Mouse (Mus musculus) right cerebral cortex, adult 2 months (tissue): ENCODE measurements around the gene C5ar1.
A peak's percentile ranks its signal among the peaks of the same experiment; 100 is the strongest.
"Not testable (repeated sequence)": the region's sequence is repeated elsewhere in the genome, so short reads cannot be mapped to it uniquely, and the experiment has no call there.

Source experiments
- DNase-seq, 2 experiments: peaks; one replicate each; pipeline ENCODE4 v3.0.0; 2021 to 2022; ENCODE audit warnings: low spot score in 2 of 2

C5ar1 gene

GRCm38 (mm10) chr7:16274922-16275890 is 15.9 kb upstream of the C5ar1 start:
- DNase-seq = no peak

DNA sequence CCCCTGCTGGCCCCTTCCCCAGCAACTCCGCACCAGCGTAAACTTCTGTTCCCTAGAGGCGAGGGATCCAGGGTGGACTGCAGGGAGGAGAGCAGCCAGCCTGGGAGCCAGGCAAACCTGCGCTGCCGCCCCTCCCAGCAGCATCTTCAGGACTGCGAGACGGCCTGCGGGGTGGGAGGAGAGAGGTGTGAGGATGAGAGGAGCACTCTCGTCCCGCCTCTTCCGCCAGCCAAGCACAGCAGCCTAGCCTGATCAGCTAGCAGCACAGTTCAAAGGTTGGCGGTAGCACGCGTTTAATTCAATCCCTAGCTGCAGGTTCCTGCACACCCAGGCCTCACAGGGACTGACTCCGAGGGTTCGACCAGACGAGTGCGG is 14.4 kb upstream of the C5ar1 start:
- peak; percentile 62 to 74 for DNase-seq

DNA sequence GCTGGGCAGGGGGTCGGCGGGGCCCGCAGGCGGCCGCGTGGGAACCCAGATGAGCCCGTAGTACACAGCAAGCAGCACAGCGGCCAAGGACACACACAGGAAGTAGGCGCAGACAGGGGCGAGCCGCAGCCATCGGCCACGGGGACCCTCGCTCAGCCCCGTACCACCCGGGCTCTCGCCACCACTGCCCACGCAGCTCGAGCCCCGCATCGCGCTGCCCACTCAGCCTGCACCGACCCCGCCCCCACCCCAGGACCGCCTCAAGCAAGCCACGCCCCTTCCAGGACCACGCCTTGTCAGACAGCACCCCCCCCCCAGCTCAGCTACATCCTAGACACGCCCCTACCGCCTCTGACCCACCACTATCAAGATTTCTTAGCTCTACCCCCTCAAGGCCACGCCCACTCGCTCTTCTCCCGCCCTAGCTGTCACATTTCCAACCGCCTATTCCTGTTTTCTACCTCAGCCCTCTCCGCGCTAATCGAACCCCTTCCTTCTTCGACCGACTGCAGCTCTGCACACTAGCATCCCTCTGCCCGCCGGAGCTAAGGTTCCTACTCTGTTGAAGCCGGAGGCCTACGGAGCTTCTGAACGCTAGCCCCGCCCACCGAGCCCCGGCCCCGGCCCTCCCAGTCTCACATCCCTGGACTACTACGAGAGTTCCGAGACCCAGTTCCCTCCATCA is 13.9 kb upstream of the C5ar1 start, which contains the start of gene Inafm1:
Inafm1 (minus strand) TSS at position 537 of the 685 bp plus-strand sequence.
- DNase-seq = peak; percentile 77

DNA sequence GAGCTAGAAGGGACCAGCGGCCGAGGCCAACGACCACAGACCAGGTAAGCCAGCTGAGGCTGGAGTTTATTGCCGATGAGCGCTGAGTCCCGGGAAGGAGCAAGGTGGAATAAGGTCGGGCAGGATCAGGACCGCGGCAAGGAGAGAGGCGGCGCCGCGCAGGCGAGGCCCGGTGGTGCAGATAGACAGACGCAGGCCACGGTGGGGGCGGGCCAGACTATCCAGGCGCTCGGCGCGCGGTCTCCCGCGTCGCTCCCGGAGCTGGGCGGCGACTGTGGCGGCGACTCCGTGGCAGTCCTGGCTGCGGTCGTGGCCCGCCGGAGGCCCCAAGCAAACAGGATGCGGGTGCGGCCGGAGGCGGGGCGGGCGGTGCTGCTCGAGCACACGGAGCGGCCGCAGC is 13.3 kb upstream of the C5ar1 start:
- peak; percentile 66 to 77 for DNase-seq

DNA sequence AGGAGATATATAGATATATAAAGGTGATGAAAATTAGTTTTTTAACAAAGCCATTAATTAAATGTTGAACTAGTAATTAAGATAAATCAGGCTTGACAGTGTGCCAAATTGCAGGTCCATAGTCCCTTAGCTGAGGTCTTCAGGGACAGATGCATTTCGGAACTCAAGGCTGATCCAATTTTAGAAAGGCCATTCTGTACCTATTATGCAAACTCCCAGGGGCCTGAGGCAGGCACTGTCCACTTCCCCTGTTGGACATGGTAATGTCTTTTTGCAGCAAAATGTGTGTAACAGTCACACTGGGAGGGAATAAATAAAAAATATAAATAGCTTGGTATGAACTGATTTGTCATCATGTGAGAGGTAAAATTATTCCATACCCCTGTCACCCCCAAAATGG is 11.8 kb upstream of the C5ar1 start:
- no peak for DNase-seq

- DNase-seq = not testable (repeated sequence)
Measured at GRCm38 (mm10) chr7:16266593-16266992, 7.3 kb upstream of the C5ar1 start.

- DNase-seq = no peak
Measured at GRCm38 (mm10) chr7:16265856-16266255, 6.5 kb upstream of the C5ar1 start.

DNA sequence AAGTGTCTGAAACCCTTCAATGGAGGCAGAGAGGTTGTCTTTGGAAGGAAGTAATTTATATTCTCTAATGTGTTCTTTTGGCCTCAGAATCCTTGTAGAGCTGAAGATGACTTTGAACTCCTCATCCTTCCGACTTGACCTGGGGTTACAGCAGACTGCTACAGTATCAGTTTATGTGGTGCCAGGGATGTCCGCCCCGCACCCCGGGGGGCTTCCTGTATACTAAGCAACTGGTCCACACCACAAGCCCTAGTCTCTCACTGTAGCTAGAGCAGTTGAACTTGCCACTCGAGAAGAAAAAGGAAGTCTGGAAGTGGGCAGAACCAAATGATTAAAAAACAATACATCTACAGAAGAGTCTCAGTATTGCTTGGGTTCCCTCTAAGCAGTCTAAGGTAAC is 4.5 kb upstream of the C5ar1 start:
- no peak for DNase-seq

DNA sequence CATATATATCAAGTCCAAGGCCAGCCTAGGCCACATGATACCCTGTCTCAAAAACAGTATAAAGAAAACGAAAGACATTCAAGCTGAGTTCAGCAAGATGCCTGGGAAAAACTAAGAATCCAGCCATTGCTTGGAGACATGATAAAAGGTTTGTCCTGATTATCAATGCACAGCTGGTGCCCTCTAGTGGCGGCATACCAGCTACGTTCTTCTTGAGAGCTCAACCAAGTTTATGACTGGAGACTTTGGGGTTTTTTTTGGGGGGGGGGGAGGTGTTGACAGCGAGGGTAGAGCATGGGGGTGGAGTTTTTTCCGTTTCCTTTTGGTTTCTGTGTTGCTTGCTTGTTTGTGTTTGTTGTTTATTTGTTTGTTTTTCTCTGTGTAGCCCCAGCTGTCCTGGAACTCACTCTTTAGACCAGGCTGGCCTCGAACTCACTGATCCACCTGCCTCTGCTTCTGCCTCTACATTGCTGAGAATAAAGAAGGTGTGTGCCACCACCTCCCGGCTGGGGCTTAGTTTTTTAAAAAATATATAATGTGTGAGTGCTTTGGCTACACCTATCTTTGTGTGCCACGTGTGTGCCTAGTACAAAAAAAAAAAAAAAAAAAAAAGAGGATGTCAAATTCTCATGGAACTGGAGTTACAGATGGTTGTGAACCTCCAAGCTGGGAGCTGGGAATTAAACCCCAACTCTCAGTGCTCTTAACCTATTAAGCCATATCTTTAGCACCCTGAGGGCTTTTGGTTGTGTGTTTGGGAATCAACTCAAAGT is 3.9 kb upstream of the C5ar1 start:
- DNase-seq = peak; percentile 86 to 90

DNA sequence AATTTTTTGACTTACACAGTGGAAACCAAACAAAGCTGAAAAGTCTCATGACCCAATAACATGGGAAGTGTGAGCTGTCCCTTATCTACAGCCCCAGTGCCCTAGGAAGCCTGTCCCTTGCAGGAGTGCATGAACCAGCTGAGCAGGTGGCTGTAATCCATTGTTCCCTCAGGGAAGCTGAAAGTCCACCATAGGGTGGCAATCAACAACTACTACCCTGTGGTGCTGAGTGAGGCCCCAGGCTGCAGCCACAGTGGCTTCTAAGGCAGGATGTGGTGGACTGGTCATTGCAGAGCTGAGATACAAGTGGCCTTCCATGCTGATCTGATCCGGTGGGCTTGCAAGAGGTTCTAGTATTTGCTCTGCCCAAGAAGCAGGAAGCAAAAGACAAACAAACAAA is 1.8 kb upstream of the C5ar1 start:
- DNase-seq = no peak

GRCm38 (mm10) chr7:16257830-16258229 is 1.5 kb downstream of the C5ar1 start:
- no peak for DNase-seq

DNA sequence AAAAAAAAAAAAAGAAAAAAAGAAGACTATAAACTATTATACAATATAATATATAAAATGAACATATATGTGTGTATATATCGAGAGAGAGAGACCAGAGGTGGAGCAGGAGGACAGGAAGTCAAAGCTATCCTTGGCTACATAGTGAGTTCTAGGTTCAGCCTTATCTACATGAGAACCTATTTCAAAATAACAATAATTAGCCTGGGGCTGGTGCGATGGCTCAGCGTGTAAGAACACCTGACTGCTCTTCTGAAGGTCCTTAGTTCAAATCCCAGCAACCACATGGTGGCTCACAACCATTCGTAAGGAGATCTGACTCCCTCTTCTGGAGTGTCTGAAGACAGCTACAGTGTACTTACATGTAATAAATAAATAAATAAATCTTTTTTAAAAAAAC is 3.4 kb downstream of the C5ar1 start:
- not testable (repeated sequence) for DNase-seq

- no peak for DNase-seq
Measured at GRCm38 (mm10) chr7:16254195-16254594, 5.1 kb downstream of the C5ar1 start.

DNA sequence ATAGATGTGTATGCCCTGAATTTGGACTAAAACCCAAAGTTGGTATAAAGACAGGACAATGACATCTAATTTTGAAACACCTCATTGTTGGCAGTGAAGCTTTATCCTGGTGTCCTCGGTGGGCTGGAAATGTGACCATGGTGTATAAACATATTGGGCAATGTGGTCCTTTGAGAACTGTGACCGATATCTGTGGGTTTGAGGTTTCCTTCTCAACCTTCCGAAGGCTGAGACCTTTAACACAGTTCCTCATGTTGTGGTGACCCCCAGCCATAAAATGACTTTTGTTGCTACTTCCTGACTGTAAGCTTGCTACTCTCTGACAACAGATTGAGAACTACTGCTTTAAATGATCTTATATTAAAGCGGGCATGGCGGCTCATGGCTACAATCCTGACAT is 8.7 kb downstream of the C5ar1 start:
- DNase-seq = no peak

DNA sequence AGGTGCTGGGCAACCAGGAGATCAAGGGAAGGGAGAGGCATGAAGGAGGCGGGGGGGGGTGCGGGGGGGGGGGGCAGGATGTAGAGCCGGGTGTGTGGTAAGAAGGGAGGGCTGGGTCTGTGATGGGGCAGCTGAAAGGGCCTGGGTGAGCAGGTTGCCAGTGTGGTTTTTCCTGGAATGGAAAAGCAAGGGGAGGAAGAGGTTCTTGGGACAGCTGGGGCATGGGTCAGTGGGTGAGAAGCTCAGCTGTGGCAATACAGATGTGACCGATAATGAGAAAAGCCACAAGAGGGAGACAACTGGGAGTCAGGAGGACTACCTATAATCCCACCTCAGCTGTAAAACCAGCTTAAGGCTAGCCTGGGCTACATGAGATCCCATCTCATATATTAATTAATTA is 13.4 kb downstream of the C5ar1 start:
- DNase-seq = no peak

GRCm38 (mm10) chr7:16244067-16244466 is 15.3 kb downstream of the C5ar1 start, which contains the start of gene C5ar2:
TSS of gene C5ar2 (minus strand) at chr7:16244154.
- no peak for DNase-seq

DNA sequence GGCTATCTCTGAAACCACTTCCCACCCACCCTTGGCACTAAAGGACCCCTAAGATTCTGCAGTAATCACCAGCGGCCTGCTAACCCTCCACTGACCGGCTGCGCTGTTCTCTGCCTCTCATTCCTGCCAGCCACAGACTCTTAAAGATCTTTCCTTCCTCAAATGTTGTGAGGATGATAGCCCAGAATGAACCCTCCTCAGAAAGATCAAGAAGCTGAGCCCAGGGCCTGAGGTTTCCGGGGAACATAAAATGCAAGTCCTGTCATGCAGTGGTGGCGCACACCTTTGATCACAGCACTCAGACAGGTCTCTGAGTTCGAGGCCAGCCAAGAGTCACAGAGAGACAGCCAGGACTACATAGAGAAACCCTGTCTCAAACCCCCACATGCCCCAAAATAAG is 17.1 kb downstream of the C5ar1 start:
- no peak for DNase-seq

DNA sequence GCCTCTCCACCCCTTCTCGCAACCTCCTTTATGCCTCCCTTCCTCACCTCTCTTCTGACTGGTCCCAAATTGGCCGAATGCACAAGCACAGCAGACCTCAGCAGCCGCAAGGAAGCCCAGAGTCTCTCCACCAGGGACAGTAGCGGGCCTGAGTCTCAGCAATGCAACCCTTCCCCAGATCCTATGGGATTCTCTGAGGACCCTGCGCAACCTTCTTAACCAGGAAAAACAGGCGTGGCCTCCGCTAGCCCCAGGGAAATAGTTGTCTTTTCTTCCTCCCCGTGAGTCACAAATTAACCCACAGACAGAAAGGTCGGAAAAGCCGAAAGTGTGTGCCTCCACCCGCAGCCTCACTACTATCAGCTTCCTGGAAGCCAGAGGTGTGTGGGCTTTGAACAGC is 17.6 kb downstream of the C5ar1 start:
- DNase-seq = no peak

GRCm38 (mm10) chr7:16240978-16241303 is 18.4 kb downstream of the C5ar1 start:
- DNase-seq = no peak

- DNase-seq = no peak
Measured at GRCm38 (mm10) chr7:16240281-16240977, 18.9 kb downstream of the C5ar1 start.

- no peak for DNase-seq
Measured at GRCm38 (mm10) chr7:16239554-16239997, 19.8 kb downstream of the C5ar1 start.

DNA sequence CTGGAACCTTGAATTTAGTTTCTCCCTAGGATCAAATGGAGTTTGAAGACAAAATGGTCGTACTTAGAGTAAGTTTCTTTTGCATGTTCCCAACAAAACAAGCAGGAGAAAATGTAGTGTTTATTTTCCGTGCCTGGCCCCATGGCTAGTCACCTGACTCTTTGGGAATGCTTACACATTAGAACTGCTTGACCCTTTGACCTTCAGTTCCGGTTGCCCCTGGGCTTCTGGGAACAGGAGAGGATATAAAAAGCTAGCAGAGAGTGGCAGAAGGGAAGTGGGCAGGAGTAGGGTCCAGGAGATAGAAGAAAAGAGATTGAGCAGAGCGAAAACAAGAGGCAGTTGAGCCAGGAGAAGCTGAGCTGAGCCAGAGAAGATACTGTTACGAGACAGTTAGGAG is 29.5 kb downstream of the C5ar1 start:
- no peak for DNase-seq
